Mouse (Mus musculus) kidney, postnatal 0 days (tissue): ENCODE data around the gene Pecam1. TPM values are rescaled to one million over a fixed set of nuclear protein-coding genes. Genes with fewer than 3 reads are reported as not detected.
"Not testable (repeated sequence)": the region's sequence is repeated elsewhere in the genome, so short reads cannot be mapped to it uniquely, and the experiment has no call there.

Experiments used
- ATAC-seq: fragments of 200-750 bp; cut with Nextera tagmentation; replicated peaks from 2 replicates; pipeline ENCODE4 v1.8.0; 2017; ENCODE audit warnings: low read depth, moderate number of reproducible peaks, moderate TSS enrichment, moderate library complexity; ENCODE audit not compliant: low FRiP score
- DNase-seq: peaks from one replicate; pipeline ENCODE4 v3.0.0-alpha.2; 2016; ENCODE audit warnings: low spot score
- H3K27ac ChIP-seq: fragments of 300-500 bp; sonication (generic); 2 replicates; pipeline ENCODE4 v1.5.1; 2014; ENCODE audit warnings: mild to moderate bottlenecking
- H3K27me3 ChIP-seq: fragments of 300-500 bp; sonication (generic); 2 replicates; pipeline ENCODE4 v1.6.1; 2014; ENCODE audit warnings: low read length, mixed read lengths; ENCODE audit not compliant: insufficient read depth
- H3K36me3 ChIP-seq: fragments of 300-500 bp; sonication (generic); 2 replicates; pipeline ENCODE4 v1.6.1; 2014; ENCODE audit warnings: low read length, mixed read lengths; ENCODE audit not compliant: insufficient read depth
- H3K4me1 ChIP-seq: fragments of 300-500 bp; sonication (generic); replicated peaks from 2 replicates; pipeline ENCODE4 v1.6.1; 2014; ENCODE audit warnings: antibody characterized with exemption, low read length, mixed read lengths; ENCODE audit not compliant: insufficient read depth
- H3K4me2 ChIP-seq: fragments of 300-500 bp; sonication (generic); 2 replicates; pipeline ENCODE4 v1.6.1; 2014; ENCODE audit warnings: mild to moderate bottlenecking, low read length, moderate library complexity, mixed read lengths
- H3K4me3 ChIP-seq: fragments of 300-500 bp; sonication (generic); replicated peaks from 2 replicates; pipeline ENCODE4 v1.5.1; 2014; ENCODE audit warnings: low read depth, low read length
- H3K9ac ChIP-seq: fragments of 300-500 bp; sonication (generic); 2 replicates; pipeline ENCODE4 v1.6.1; 2014; ENCODE audit warnings: low read depth, low read length
- H3K9me3 ChIP-seq: fragments of 300-500 bp; sonication (generic); replicated peaks from 2 replicates; pipeline ENCODE4 v1.6.1; 2016; ENCODE audit warnings: low read length, inconsistent platforms, mixed read lengths
- CTCF ChIP-seq: IDR thresholded peaks from 2 replicates; pipeline ENCODE4 v1.5.1; 2016; ENCODE audit warnings: antibody characterized with exemption, low read depth, mild to moderate bottlenecking, moderate library complexity
- WGBS: fragments of 180-500 bp; shearing (Covaris S2); extraction: QIAGEN DNeasy Blood & Tissue Kit; methylation state at CpG from one replicate; pipeline ENCODE4 v1.1.7; 2014; 5-methylcytosine and 5-hydroxymethylcytosine counted together
- polyA plus RNA-seq: library from polyadenylated mRNA; unstranded; fragments of >200 nt; fragmentation: Nextera tagmentation; extraction: Ambion mirVana; gene quantifications from 2 replicates; pipeline ENCODE4 v1.2.1, GENCODE M21; 2015

Pecam1 gene
- polyA plus RNA-seq, 1 experiment from 2014 or later, result 54.1 TPM

DNA sequence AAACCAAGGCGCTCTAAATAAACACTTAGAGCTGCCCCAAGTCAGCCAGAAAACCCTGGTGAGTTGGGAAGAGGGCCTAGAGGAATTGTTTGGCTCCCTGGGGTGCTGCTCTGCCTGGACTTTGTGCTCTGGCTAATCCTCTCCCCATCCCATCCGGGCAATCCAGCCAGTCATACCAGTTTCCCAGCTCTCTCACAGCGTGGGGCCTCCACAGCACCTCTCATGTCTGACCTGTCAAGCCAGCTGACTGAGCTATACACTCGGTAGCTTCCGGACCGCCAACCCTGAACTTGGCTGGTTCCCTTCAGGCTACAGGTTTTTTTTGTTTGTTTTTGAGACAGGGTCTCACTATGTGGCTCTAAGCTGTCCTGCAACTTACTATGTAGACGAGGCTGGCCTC lies 112.7 kb downstream of the Pecam1 start:
- Histone ChIP-seq H3K36me3 (no peaks in the 10 kb centered on the region), H3K27me3 (no peaks in the 10 kb centered on the region), H3K9ac (no peak overlapping the region), H3K9me3 (no peaks in the 10 kb centered on the region), H3K4me2 (no peak overlapping the region), H3K4me1 (peaks cover 14% of the 10 kb centered on the region), H3K27ac (no peak overlapping the region), H3K4me3 (no peak overlapping the region)
- 32% methylated on average over 7 of the region's 7 CpGs for WGBS
- TF ChIP-seq CTCF, result no peak
- DNase-seq (no peak), ATAC-seq (no peak)

DNA sequence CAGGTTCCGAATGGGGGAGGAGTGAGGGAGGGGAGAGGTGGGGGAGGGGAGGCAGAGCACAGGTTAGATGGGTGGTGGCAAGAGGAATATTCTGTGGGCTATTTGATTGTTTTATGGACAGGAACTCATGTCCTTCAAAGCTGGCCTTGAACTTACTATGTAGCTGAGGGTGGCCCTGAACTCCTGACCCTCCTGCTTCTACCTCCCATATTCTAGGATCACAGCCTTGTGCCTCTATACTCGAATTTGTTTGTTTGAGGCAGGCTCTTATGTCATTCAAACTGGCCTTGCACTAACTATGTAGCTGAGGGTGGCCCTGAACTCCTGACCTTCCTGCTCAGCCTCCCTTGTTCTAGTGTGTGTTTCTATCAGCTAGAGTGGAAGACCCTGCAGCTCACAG lies 114.5 kb downstream of the Pecam1 start:
- no peak for DNase-seq
- no peaks in the 10 kb centered on the region for H3K9me3 ChIP-seq
- TF ChIP-seq CTCF, result no peak
- no peak overlapping the region for H3K4me3 ChIP-seq
- no peak for ATAC-seq
- peaks cover 14% of the 10 kb centered on the region for H3K4me1 ChIP-seq
- H3K4me2 ChIP-seq, result no peak overlapping the region
- H3K27me3 ChIP-seq, result no peaks in the 10 kb centered on the region
- no peak overlapping the region for H3K27ac ChIP-seq
- no peaks in the 10 kb centered on the region for H3K36me3 ChIP-seq
- no peak overlapping the region for H3K9ac ChIP-seq
- WGBS, result 29% methylated on average over 2 of the region's 2 CpGs

DNA sequence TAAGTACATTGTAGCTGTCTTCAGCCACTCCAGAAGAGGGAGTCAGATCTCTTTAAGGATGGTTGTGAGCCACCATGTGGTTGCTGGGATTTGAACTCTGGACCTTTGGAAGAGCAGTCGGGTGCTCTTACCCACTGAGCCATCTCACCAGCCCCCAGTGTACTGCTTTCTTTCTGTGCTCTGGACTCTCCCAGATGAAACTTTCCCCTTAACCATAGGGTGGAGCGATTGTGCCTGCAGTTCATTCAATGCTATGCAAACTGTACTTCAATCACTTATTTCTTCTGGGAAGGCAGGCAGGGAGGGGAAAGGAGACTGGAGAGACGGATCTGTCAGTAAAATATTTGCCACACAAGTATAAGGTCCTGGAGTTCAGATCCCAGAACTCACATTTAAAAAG lies 116.3 kb downstream of the Pecam1 start:
- not testable (repeated sequence) for H3K4me1 ChIP-seq, H3K4me3 ChIP-seq, H3K36me3 ChIP-seq, H3K27me3 ChIP-seq, H3K9me3 ChIP-seq, H3K27ac ChIP-seq, ATAC-seq, DNase-seq, H3K9ac ChIP-seq, H3K4me2 ChIP-seq
- 81% methylated on average over 3 of the region's 3 CpGs for WGBS

DNA sequence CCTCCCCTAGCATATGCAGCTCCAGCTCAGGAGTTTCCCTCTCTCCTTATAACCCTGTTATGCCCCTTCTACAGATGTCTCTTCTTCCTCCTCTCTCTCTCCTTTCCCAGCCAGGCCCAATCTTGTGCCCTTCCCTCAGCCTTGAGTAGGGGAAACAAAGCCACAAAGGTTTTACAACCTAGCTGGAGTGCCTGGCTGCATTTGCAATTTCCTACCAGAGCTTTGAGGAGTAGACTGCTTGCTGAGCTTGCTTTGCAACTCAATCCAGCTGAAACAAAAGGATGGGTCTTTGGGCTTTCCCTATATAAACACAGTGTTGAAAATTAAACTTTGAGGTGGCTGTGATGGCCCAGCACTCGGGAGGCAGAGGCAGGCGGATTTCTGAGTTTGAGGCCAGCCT lies 117.0 kb downstream of the Pecam1 start:
- no peak overlapping the region for H3K4me2 ChIP-seq

DNA sequence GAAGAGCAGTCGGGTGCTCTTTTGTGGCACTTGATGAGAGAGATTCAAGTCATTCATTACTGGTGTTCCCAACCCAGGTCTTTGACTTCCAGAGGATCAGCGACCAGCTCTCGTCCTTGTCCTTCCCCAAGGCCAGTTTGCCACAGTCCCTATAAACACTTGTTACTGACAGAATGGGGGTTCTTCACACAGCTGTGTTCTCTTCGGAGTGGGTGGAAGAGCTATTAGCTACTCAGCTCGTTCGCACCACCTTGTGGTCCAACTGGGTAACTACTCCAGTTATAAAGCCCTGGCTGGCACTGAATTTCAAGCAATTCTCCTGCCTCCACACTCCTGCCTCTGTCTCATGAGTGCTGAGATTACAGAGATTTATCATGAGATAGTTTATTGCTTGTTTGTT lies 122.7 kb downstream of the Pecam1 start:
- H3K27me3 ChIP-seq, result no peaks in the 10 kb centered on the region
- no peaks in the 10 kb centered on the region for H3K9me3 ChIP-seq
- ATAC-seq, result no peak
- WGBS, result 19% methylated on average over 6 of the region's 6 CpGs
- no peak overlapping the region for H3K4me2 ChIP-seq
- no peak overlapping the region for H3K27ac ChIP-seq
- TF ChIP-seq CTCF, result peak; percentile 91
- no peak overlapping the region for H3K9ac ChIP-seq
- H3K4me3 ChIP-seq, result no peak overlapping the region
- DNase-seq, result peak; percentile 88
- H3K36me3 ChIP-seq, result no peaks in the 10 kb centered on the region
- H3K4me1 ChIP-seq, result no peaks in the 10 kb centered on the region

More for the DNA sequence above, 117.0 kb downstream of the Pecam1 start:
- WGBS, result 94% methylated on average over 2 of the region's 2 CpGs
- Histone ChIP-seq H3K9me3 (no peaks in the 10 kb centered on the region), H3K4me3 (no peak overlapping the region), H3K27me3 (no peaks in the 10 kb centered on the region), H3K9ac (no peak overlapping the region), H3K4me1 (peaks cover 6% of the 10 kb centered on the region; the same call in 1 of the 2 replicates), H3K36me3 (no peaks in the 10 kb centered on the region), H3K27ac (no peak overlapping the region)
- DNase-seq, result no peak
- TF ChIP-seq CTCF, result no peak
- ATAC-seq, result no peak

DNA sequence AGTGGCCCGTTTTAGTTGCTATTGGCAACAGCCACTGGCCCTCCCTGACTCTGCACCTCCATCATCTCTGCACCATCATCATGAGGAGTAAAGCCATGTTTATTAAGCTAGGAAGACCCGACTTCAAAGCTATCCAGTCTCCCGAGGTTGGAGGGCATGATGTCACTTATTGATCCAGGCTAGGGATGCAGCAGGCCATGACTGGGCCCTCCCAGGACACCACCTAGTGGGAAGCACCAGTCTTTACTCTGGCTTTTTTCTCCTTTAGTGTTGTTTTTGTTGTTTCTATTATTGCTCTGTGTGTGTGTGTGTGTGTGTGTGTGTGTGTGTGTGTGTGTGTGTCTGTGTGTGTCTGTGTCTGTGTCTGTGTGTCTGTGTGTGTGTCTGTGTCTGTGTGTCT lies 124.9 kb downstream of the Pecam1 start:
- H3K4me2 ChIP-seq, result no peak overlapping the region
- no peak overlapping the region for H3K27ac ChIP-seq
- no peaks in the 10 kb centered on the region for H3K9me3 ChIP-seq
- H3K4me3 ChIP-seq, result no peak overlapping the region
- no peaks in the 10 kb centered on the region for H3K36me3 ChIP-seq
- DNase-seq (no peak), ATAC-seq (no peak)
- H3K27me3 ChIP-seq, result no peaks in the 10 kb centered on the region
- H3K9ac ChIP-seq, result no peak overlapping the region
- H3K4me1 ChIP-seq, result no peaks in the 10 kb centered on the region
- WGBS, result 41% methylated on average over 3 of the region's 3 CpGs
- peak; percentile 25; the same call in 1 of the 2 replicates for TF ChIP-seq CTCF

DNA sequence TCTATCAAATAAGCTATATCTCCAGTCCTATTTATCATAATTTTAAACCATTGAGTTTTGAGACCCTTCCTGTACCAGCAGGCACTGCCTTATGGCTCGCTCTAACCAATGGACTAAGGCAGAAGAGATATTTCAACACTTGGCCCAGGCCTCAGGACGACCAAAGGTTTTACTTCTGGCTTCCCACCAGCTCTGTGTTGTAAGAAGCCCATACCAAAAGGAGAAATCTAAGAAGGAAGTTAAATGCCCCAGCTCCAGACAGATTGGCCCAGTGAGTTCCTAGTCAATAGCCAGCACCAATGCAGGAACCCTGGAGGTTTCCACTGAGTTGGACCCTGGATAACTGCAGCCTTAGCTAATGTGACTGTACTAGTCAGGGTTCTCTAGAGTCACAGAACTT lies 126.8 kb downstream of the Pecam1 start:
- Histone ChIP-seq H3K27me3 (no peaks in the 10 kb centered on the region), H3K4me1 (no peaks in the 10 kb centered on the region), H3K9ac (no peak overlapping the region), H3K9me3 (no peaks in the 10 kb centered on the region), H3K4me3 (no peak overlapping the region), H3K27ac (no peak overlapping the region), H3K36me3 (no peaks in the 10 kb centered on the region), H3K4me2 (no peak overlapping the region)
- DNase-seq, result no peak
- 77% methylated on average over 2 of the region's 2 CpGs for WGBS
- no peak for TF ChIP-seq CTCF
- no peak for ATAC-seq
